Mouse (Mus musculus) C2C12 (cell line): Measurements from ENCODE around the gene Nr1d2.
"Not testable (repeated sequence)": the region's sequence is repeated elsewhere in the genome, so short reads cannot be mapped to it uniquely, and the experiment has no call there.

ENCODE experiments used
- CEBPB ChIP-seq: IDR thresholded peaks from one replicate; pipeline ENCODE4 v1.6.1; 2011; ENCODE audit warnings: low read depth, mild to moderate bottlenecking, control low read depth, moderate library complexity
- CTCF ChIP-seq: IDR thresholded peaks from one replicate; pipeline ENCODE4 v1.5.1; 2011; ENCODE audit not compliant: control insufficient read depth, insufficient read depth, insufficient read length
- USF1 ChIP-seq: IDR thresholded peaks from one replicate; pipeline ENCODE4 v1.6.1; 2011; ENCODE audit warnings: low read depth, mild to moderate bottlenecking, control low read depth, moderate library complexity

DNA sequence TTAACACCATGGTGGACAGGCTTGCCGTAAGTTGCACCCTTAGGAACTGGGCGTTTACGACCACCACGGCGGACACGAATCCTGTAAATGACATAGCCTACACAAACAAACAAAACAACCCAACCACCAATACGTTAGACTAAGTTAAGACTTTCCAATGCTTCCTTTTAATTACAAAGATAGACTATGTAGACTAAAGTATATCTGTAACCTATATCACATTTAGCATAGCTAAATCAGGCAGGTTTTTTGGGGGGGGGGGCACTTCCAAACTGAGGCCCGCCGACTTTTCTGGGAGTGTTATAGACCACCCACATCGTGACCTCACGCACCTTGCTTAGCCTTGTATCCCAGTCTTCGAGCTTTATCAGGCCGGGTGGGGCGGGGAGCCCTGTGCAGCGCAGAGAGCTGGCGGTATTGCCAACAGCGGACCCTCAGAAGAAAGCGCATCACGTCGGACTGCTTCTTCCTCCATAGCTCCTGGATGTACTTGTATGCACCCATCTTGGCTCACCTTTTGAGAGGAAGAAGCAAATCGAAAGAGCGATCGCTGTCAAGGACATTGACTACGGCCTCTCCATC lies 31.1 kb upstream of the Nr1d2 start:
- not testable (repeated sequence) for TF ChIP-seq CTCF, USF1, CEBPB
